Mouse (Mus musculus) heart, postnatal 10 days (tissue): ENCODE data around the gene Gm21244. TPM values are rescaled to one million over a fixed set of nuclear protein-coding genes. Genes with fewer than 3 reads are reported as not detected.
"Not testable (repeated sequence)": the region's sequence is repeated elsewhere in the genome, so short reads cannot be mapped to it uniquely, and the experiment has no call there.

Experiments used
- DNase-seq, 2 experiments: peaks; one replicate each; pipeline ENCODE4 v3.0.0; 2021
- intact Hi-C: fragments of 180-260 bp; cut with DNase I; formaldehyde crosslinking; loops from one replicate; pipeline ENCODE4 v1.15.1; 2025
- total RNA-seq, 2 experiments: library from RNA; stranded (reverse); gene quantifications; 2 replicates each; pipeline ENCODE4 v1.2.3; 2021

Gene Gm21244
- total RNA-seq: not detected

GRCm38 (mm10) chrY:7169193-7169592 is at the start of gene Gm21244:
TSS of gene Gm21244 (minus strand) at chrY:7169293.
- DNase-seq, intact Hi-C loops: not testable (repeated sequence)

Other genes with a start within 250 kb of the Gm21244 start
- gene Gm28998, start 84.5 kb upstream of the Gm21244 start, total RNA-seq: not detected
- gene Gm21788, start 235.7 kb upstream of the Gm21244 start, total RNA-seq: not detected